Mouse (Mus musculus): ENCODE measurements around the gene Tas2r104.

Tas2r104 gene

DNA sequence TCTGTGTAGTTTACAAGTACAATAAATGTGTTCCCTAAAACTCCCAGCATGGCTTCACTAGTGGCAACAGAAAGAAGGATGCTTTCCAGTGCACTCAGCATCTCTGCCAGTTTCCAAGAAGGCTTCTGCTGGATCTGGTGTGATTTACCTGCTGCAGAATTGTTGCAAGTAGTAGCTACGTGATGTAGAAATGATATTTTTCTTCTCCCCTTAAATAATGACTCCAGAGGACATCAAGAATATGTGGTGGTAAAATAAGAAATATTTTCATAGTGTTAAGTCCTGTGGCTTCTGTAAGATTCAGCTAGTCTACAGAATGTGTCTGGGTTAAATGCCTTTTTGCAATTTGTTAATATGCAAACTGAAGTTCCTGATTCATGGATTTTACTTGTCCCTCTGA, at the start of gene Tas2r104:
TSS of gene Tas2r104 (minus strand) at position 101 of the 400 bp plus-strand sequence.
- DNase-seq (ENCODE audit: low read depth): no peak

- peak; percentile 1 for DNase-seq (ENCODE audit: low read depth)
Observed at GRCm38 (mm10) chr6:131712803-131713202, 27.3 kb upstream of the Tas2r104 start.

- DNase-seq (ENCODE audit: low read depth): no peak
Observed at GRCm38 (mm10) chr6:131689963-131690362, 4.4 kb upstream of the Tas2r104 start, which contains the start of gene Tas2r114. Gene Tas2r114, minus strand, starts transcription at chr6:131690063.

GRCm38 (mm10) chr6:131687395-131687794, 1.9 kb upstream of the Tas2r104 start, which contains the start of gene Tas2r105:
Gene Tas2r105, minus strand, starts transcription at chr6:131687495.
- DNase-seq (ENCODE audit: low read depth): no peak

- DNase-seq (ENCODE audit: low read depth): no peak
Observed at GRCm38 (mm10) chr6:131678786-131679185, 6.8 kb downstream of the Tas2r104 start, which contains the start of gene Tas2r106. Gene Tas2r106, minus strand, starts transcription at chr6:131678886.

DNA sequence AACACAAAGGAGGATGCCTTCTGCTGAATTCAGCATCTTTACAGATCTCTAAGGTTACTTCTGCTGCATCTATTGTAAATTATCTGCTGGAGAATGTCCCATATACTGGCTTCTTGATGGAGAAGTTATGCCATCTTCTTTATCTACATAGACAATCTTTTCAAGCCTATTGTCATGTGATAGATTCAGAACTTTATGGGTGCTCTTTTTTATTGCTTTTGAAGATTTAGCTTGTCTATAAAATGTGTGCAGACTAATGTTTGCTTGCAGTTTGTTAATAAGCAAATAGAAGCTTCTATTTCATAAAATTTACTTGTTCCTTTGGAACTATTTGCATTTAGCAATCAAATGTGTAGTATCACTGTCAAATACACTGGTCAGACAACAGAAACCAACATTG, 25.5 kb downstream of the Tas2r104 start, which contains the start of gene Tas2r107:
TSS of gene Tas2r107 (minus strand) at position 101 of the 400 bp plus-strand sequence.
- DNase-seq (ENCODE audit: low read depth): no peak
